Mouse (Mus musculus) liver, adult 2 months (tissue): ENCODE measurements around the gene H3f3a.

Source experiments
- CTCF ChIP-seq: fragments of 200-500 bp; IDR thresholded peaks from 2 replicates; pipeline ENCODE4 v1.5.1; 2011; ENCODE audit warnings: low read depth, low read length, control low read depth
- POLR2A ChIP-seq: fragments of 200-500 bp; IDR thresholded peaks from 2 replicates; pipeline ENCODE4 v1.6.1; 2011; ENCODE audit warnings: low read length, control low read depth; ENCODE audit not compliant: insufficient read depth; ENCODE audit errors: extremely low read depth

- peak; percentile 46 for TF ChIP-seq CTCF
- no peak for TF ChIP-seq POLR2A
These were observed 1.9 kb downstream of the H3f3a start for GRCm38 (mm10) chr1:180811596-180812462.
